Mouse (Mus musculus): Measurements from ENCODE around the gene Vasn.

Vasn gene
- long read RNA-seq, experiment 1, partial matches to known transcripts, result 0 of 1 reads
- long read RNA-seq, experiment 1, other reads (novel, unspliced or antisense), result 0 of 1 reads
- long read RNA-seq, experiment 2, partial matches to known transcripts, result 0 of 4 reads
- long read RNA-seq, experiment 2, other reads (novel, unspliced or antisense), result 0 of 4 reads

- intact Hi-C loops (cut with DNase I), result no loop called here
These were observed at the start of gene Vasn, which contains the start of gene Dnaja3 for GRCm38 (mm10) chr16:4639831-4640237. TSS of gene Vasn (plus strand) at chr16:4639941. TSS of gene Dnaja3 (plus strand) at chr16:4639989.

GRCm38 (mm10) chr16:4590236-4590635 is 49.5 kb upstream of the Vasn start:
- intact Hi-C loops (cut with DNase I), result no loop called here

GRCm38 (mm10) chr16:4592909-4593875 is 46.5 kb upstream of the Vasn start:
- intact Hi-C loops (cut with DNase I), result no loop called here

- intact Hi-C loops (cut with DNase I), result no loop called here
These were observed 45.5 kb upstream of the Vasn start, which contains the start of gene Glis2 for GRCm38 (mm10) chr16:4593971-4594813. TSS of gene Glis2 (plus strand) at chr16:4594713.

GRCm38 (mm10) chr16:4594814-4595526 is 44.8 kb upstream of the Vasn start:
- intact Hi-C loops (cut with DNase I), result no loop called here

GRCm38 (mm10) chr16:4595527-4595963 is 44.2 kb upstream of the Vasn start:
- intact Hi-C loops (cut with DNase I), result no loop called here

GRCm38 (mm10) chr16:4596141-4596728 is 43.5 kb upstream of the Vasn start:
- intact Hi-C loops (cut with DNase I), result no loop called here

GRCm38 (mm10) chr16:4596836-4597235 is 42.9 kb upstream of the Vasn start:
- intact Hi-C loops (cut with DNase I), result no loop called here

GRCm38 (mm10) chr16:4597296-4597695 is 42.4 kb upstream of the Vasn start:
- intact Hi-C loops (cut with DNase I), result no loop called here

- intact Hi-C loops (cut with DNase I), result no loop called here
These were observed 41.7 kb upstream of the Vasn start for GRCm38 (mm10) chr16:4598041-4598440.

- intact Hi-C loops (cut with DNase I), result no loop called here
These were observed 40.7 kb upstream of the Vasn start for GRCm38 (mm10) chr16:4598891-4599543.

GRCm38 (mm10) chr16:4599616-4600015 is 40.1 kb upstream of the Vasn start:
- intact Hi-C loops (cut with DNase I), result no loop called here

- intact Hi-C loops (cut with DNase I), result no loop called here
These were observed 38.9 kb upstream of the Vasn start for GRCm38 (mm10) chr16:4600701-4601310.

- intact Hi-C loops (cut with DNase I), result no loop called here
These were observed 37.6 kb upstream of the Vasn start for GRCm38 (mm10) chr16:4602189-4602588.

- intact Hi-C loops (cut with DNase I), result no loop called here
These were observed 36.8 kb upstream of the Vasn start for GRCm38 (mm10) chr16:4602766-4603452.

- intact Hi-C loops (cut with DNase I), result no loop called here
These were observed 36.3 kb upstream of the Vasn start for GRCm38 (mm10) chr16:4603453-4603837.

- intact Hi-C loops (cut with DNase I), result no loop called here
These were observed 35.4 kb upstream of the Vasn start for GRCm38 (mm10) chr16:4604293-4604837.

- intact Hi-C loops (cut with DNase I), result no loop called here
These were observed 34.1 kb upstream of the Vasn start for GRCm38 (mm10) chr16:4605514-4606131.
